Mouse (Mus musculus) ovary, postnatal 36 days (tissue): ENCODE measurements around the gene Fndc9.

Source experiments
- DNase-seq: peaks from one replicate; pipeline ENCODE4 v3.0.0; 2022; ENCODE audit warnings: low spot score, mixed read lengths

The Fndc9 gene

DNA sequence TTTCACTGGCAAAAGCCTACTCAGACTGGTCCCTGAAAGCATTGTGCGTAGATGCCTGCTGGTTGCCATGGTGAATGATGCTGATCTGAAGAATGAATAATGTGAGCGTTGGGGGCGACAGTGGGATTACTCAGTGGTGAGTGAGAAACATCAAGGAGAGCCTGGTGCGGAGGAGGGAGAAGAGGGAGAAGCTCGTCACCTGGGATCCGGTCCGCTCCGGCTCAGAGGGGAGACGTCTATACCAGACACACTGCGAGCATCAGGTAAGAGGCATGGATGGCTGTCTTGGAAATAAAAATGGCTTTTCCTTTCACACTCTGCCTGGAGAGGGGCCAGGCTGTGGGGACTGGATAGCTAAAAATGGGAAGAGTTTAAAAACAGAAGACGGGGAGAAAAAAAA, at the start of gene Fndc9:
Gene Fndc9 (plus strand): TSS at position 198 of the 400 bp plus-strand sequence.
- DNase-seq: no peak

GRCm38 (mm10) chr11:46188283-46188682, 47.0 kb upstream of the Fndc9 start:
- no peak for DNase-seq

DNA sequence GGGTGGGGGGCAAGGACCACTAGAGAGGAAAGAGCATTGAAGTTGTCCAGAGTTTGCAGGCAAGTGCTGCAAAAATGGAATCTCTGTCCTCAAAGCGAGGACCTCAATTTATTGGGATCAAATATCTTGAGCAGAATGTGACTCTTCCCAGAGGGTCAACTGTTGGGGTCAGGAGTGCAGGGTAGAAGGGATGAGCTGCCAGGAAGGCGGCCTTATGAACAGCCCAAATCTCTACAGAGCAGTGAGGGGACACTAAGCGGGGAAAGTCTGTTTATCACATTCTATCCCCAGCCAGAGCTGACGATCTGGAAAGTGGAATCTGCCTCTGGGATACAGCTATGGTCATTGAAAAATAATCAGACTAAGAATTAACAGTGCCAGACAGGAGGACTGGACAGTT, 41.2 kb upstream of the Fndc9 start:
- no peak for DNase-seq

GRCm38 (mm10) chr11:46200664-46201063, 34.7 kb upstream of the Fndc9 start:
- DNase-seq: no peak

DNA sequence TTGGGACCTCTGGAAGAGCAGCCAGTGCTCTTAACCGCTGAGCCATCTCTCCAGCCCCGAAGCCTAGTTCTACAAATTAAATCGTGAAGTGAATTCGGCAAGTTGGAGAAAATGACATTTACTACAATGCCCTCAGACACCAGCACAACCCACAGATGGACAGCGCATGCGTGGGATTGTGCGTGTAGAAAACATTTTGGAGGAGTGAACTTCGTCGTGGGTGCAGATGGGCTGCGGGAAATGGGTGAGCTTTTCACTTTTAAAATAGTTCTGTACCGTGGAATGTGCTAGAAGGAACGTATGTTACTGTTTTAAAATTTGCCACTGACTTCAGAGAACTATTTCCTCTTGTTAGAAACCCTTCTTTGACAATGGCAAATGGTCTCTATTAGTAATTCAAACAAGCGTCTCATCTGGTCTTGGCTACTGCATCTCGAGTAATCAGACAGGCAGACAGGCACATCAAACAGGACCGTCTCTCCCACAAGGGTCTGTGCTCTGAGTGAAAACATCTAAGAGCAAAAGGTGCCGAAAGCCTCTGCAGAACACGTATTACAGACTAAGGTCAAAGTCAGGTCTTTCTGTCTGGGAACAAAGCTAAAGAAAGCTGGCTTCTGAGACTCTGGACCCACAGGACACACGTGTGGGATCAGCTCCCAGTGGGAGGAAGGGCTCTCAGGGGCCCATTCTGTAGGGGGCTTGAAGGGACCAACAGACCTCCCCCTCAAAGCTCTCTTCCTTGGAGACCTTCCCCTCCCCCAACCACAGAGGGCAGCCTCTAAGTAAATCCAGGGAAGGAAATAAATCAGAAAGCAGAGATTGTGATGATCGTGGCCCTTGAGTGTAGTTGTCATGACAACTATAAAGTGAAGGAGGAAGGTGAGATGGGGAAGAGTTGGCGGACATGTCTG, 33.4 kb upstream of the Fndc9 start:
- no peak for DNase-seq

- no peak for DNase-seq
Measured at GRCm38 (mm10) chr11:46202547-46202887, 32.8 kb upstream of the Fndc9 start.

DNA sequence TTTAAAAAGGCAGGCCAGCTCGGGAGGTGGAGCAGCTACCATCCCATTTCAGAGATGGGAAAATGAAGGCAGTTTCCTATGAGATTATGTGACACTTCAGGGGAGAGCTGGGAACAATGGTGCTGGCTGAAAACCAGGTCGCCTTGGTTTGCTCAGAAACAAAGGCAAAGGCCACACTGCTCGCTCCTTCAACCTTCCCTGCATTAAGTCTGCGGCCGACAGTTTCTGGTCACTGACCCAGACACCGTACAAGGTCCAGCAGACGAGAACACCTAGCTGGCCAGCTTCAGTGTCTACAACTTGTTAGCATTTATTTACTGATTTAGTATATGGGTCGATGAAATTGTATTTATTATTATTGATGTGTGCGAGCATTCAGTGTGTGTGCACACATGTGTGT, 30.5 kb upstream of the Fndc9 start:
- no peak for DNase-seq

DNA sequence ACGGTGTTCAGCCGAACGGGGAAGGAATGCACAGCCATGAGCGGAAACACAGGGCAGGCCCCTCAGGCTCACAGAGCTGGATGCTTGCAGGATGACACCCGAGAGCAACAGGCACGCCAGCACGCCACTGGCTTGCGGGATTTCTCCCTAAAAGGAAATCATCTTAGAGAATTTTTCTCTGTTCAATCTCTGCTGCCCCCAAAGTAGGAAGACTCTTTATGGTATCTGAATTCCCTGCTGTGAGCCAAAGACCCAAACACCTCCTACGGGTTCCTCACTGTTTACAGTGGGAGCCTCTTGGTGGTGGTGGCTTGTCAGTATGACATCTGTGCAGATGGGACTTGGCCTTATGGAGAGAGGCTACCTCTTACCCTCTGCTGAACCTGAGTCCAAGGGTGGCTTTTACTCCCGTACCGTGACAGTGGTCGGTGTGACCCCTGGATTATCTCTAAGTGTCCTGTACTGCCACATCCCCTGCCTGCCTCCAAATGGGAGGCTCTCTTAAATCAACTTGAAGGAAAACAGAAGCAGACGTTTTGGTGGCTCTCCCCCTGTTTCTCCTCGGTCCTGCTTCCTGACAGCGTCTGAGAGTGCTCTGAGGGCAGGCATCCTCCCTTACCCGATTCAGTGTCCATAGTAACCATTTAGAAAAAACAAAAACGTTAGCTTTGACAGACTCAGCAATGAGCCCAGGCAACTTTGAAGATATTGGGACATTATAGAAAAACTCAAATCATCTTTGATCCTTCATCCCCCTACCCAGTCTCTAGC, 29.5 kb upstream of the Fndc9 start:
- DNase-seq: no peak

DNA sequence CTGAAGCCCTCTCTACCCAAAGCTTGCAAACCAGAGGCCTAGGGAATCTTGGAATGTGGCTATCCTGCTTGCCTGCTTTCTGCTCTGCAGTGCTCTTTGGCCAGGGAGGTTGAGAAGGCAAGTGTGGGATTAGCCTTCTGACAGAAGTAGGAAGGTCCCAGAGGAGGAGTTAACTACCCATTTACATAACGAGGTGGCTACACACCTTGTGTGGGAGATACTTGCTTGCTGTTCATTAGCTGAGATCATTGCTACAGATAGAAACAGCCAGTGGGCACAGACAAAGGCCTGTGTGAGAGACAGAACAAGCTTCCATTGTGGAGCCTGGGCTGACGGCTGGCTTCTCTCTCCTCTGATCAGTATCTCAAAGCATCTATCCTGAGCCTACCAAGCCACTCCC, 25.4 kb upstream of the Fndc9 start:
- DNase-seq: no peak

DNA sequence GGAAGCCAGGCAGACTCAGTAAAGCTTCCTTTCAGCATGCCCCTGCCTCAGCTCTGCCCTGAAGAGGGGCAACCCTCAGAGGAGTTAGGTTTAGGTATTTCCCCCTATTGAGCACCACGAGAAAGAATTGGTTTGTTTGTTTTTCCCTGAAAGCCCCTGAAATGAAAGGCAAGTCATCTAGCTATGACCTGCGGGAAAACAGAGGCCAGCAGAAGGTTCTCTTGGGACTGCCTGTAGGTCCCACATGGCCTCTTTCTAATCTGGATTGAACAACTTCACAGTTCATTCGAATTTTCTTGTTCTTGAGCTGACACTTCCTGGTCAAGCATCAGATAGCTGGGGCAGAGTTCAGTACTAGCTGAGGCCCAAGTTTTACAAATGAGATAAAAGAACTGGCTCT, 23.5 kb upstream of the Fndc9 start:
- DNase-seq: no peak

- peak; percentile 28 for DNase-seq
Measured at GRCm38 (mm10) chr11:46213844-46214243, 21.5 kb upstream of the Fndc9 start.

DNA sequence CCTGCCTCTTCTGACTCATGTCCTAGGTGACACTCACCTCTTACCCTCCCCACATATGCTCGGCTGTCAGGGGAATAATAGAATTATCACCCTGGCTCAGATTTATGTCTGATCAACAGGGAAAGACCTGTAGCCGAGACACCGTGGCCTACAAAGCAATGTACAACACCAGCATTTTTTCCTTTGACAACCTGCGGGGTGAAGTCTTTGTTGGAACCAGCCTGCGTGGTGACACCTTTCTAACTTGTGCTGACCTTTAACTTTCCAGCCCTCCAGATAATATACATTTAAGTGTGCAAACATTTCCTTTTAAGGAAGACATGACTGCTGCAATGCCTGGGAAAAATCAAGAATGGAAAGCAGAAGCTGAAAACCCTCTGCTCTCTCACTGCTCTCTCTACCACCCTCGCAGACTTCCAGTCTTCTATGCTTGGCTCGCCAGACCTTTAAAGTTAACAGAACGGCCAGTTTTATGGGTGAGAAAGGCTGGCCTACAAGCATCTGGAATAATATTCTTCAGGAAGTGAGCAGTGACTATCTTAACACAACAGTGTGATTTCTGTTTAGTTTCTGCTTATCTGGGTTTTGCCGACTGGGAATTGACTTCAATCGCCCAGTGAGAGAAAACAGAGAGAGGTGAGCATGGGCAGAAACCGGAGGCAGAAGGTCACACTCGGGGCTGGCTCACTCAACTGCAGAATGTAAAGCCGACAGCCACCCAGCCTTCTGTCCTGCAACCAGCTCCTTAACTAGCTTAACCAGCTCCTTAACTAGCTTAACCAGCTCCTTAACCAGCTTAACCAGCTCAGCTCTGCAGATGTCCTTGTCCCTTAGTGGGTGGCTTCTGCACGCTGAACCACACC, 20.7 kb upstream of the Fndc9 start:
- DNase-seq: no peak

DNA sequence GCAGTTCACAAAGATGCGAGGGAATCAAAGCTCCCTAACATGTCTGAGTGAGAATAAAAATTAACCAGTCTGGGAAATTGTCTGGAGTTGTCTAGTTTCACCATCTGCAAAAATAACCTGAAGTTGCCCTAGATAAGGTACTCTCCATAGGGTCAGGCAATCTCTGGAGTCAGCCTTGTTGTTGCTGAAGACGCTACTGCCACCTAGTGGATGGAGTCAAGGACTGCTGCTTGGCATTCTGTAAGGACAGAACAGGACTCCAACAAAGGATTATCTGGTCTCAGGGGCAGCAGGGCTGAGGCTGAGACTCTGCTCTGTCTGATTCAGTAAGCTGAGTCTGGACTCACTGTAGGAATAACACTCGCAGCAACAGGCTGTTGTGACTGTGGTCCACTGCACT, 20.0 kb upstream of the Fndc9 start:
- DNase-seq: peak; percentile 35

GRCm38 (mm10) chr11:46216669-46217068, 18.7 kb upstream of the Fndc9 start:
- no peak for DNase-seq

DNA sequence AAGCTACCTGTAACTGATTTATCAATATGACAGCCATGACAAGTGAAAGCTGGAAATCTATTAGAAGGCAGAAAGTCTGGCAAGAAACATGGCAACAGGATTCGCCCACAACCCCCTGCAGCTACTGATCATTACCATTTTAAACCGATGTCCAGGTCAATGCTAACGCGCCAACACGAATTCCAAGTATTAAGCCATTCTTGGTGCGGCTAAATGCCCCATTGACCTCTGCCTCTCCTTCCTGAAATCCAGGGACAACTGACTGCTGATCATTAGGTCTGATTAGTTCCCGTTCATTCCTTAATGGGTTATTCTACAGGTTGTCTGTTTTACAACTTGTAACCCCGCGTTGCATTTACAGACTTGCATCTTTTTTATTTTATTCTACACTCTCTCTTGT, 17.6 kb upstream of the Fndc9 start:
- DNase-seq: no peak

- DNase-seq: no peak
Measured at GRCm38 (mm10) chr11:46218584-46218983, 16.7 kb upstream of the Fndc9 start.

GRCm38 (mm10) chr11:46219380-46219779, 16.0 kb upstream of the Fndc9 start:
- DNase-seq: no peak

- no peak for DNase-seq
Measured at GRCm38 (mm10) chr11:46220211-46220610, 15.1 kb upstream of the Fndc9 start.

- DNase-seq: no peak
Measured at GRCm38 (mm10) chr11:46223575-46223974, 11.8 kb upstream of the Fndc9 start.

GRCm38 (mm10) chr11:46225345-46225744, 10.0 kb upstream of the Fndc9 start:
- DNase-seq: no peak

- no peak for DNase-seq
Measured at GRCm38 (mm10) chr11:46230184-46230583, 5.1 kb upstream of the Fndc9 start.

DNA sequence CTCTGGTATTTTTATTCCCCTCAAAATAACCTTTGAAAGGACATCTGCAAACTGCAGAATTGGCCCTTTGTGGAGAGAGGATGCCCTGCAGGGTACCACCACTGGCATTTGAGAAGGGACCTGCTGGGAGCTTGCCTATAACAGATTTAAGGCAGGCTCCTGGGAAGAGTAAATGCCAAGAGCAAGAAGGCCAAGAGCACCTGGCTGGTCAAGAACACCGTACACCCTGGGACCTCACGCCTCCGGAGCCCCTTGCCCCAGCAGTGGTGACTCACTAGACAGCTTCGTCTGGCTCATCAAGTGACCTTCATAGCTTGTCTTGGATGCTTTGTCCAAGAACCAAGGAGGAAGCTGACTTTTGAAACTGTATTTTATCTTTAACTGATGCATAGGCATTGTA, 2.5 kb upstream of the Fndc9 start:
- no peak for DNase-seq
